Mouse (Mus musculus) thymus, postnatal 4 days (tissue): ENCODE measurements around the gene Rgs7bp.

Source experiments
- DNase-seq: peaks from one replicate; pipeline ENCODE4 v3.0.0; 2021

The Rgs7bp gene

DNA sequence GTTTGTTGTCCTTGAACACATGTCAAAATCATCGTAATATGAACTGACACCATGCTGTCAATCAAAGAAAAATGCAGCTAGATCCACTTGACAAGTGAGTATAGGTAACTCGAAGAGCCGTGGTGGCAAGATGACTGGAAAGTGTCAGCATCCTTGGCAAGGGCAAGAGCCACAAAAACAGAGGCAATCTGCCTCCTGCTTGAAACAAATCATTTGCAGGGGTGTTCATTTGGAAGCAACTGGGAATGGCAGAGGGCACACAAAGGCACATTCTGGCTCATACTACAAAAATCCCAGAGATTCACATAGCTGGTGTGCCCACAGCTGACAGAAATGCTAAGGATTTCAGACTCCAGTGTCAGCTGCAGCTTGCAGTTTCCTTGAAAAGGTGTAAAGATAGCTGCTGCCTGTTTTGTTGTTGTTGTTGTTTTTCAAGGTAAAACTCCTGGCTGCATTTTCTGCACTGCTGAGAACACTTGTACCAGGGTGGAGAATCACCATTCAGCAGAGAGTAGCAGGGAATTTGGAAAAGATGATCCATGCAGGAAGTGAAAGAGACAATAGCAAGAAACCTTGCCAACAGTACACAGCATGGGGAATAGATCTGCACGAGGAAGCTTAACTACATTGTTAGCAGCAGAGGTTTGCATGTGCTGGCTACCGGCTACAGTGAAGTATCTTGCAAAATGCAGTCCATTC is 52.4 kb downstream of the Rgs7bp start:
- no peak for DNase-seq

DNA sequence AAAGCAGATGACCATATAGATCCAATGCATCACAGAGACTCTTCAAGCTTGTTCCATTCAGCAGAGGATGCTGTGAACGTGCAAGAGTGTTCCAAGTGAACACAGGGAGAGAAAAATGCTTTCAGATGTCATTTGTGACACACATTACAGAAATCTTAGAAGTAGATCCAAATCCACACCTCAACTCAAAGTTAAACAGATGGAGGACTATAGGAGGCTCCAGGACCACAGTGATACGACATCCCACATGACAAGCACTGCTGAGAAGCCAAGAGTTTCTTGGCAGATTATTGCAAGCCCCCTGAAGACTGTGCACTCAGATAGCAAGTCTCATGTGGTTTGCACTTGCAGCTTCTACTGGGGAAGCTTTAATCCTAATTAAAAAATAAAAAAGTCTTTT is 53.0 kb downstream of the Rgs7bp start:
- no peak for DNase-seq

DNA sequence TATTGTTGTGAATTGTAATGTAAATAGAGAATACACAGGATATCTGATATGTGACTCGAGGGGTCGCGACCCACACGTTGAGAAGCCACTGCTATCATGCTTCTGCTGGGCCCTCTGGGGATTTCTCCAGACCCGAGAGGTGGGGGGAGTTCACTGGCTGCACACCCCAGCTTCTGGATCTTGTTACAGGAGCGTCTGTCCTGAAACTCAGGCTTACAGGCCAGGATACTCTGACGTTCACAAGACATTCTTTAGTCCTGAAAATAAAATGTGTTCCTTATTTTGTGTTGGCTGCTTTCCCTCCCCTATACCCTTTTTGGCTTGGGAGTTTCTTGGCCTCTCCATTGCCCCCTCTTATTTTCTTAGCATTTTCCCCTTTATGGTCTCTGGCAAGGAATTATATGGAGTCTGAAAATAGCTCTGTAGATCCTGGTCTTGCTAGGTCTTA is 65.9 kb downstream of the Rgs7bp start:
- no peak for DNase-seq

DNA sequence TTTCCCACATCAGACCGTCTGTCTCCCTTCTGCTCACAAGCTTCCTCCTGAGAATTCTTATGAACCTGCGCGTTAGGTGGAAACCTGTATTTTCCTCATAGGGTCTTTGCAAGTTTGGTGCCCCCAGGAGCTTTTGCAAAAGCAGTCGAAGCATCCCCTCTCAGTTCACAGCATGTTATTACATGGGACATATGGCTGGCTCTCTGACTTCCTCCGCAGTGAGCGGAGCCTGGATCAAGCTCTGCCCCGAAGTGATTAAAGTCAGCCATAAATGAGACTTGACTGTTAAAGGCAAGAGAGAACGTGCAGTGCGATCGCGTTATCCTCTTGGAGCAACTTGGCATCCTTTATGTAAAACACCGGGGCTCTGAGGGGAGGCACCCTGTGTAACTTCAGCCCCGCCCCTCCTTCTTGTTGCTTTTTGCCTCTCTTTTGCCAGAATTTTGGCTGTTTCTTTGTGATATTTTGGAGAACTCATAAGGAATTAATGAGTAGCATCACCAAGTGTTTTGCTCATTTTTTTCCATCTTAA is 66.7 kb downstream of the Rgs7bp start:
- no peak for DNase-seq

DNA sequence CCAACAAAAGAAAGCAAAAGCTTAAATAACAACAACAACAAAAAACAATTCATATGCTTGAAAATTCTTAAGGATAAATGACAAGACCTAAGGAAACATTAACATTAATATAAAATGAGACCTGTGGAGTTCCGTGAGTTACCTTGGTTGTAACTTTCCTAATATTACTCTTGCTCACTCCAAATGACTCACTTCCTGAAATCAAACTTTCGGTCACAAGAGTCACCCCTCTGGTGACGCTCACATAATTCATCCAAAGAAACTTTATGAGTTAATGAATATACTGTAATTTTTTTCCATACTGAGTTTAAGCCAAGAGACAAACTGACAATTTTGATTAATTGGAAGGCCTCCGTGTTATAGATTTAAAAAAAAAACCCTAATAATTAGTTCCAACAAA is 69.0 kb downstream of the Rgs7bp start:
- no peak for DNase-seq

DNA sequence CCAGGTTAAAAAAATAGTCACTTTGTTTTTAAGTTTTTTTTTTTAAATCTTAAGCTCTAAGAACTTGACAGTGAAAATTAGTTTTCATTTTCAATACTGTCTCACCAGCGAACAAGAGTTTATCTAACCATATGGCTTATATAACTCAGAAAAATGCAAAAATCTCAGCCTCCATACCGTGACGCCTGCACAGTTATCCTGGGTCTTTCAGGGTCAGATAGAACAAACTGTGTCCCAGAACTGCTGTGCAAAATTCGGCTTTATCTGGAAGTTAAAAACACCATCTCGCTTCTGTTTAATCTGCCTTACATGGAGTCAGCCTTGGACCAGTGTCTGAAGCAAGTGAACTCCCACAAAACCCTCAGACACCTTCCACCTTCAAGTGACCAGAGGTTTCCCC is 70.7 kb downstream of the Rgs7bp start:
- DNase-seq = no peak

DNA sequence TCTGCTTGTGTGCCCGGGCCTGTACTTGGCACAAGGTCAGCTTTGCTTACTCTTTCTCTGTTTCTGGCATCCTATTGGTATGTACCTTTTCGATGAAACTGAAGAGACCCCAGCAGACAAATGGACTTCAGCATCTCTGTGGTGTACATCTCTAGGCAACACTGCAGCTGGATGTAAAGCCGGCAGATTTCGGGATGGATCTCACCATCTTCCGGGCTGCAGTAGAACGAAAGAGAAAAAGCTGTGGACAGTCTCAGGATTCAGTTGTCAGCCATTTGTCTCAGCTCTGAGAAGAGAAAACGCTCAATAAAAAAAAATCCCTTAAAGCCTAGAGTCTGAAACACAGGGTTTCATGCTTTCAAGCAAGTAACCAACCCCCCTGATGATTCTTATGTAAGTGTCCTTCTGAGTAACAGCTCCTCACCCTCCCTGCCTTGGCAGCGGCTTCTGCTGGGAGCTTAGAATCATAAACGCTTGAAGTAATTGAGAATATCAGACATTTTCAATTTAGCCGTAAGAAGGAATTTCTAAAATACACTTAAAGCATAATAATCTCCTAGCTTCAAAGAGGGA is 71.9 kb downstream of the Rgs7bp start:
- no peak for DNase-seq

DNA sequence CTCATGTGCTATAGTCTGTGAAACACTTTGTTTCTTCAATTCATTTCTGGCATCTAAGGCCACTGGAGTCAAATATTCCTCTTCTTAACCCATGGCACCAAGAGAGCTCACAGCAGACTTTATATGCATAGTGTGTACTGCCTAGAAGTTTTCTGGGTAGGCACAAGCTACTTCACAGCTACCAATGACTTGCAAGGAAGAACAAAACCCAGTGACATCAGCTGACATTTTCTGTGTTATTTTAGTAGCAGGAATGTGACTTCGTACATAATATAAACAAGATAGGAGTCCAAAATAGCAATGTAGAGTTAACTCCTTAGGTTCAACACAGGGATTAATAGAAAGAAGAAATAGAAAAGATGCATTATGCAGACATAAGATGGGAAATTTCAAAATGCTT is 76.6 kb downstream of the Rgs7bp start:
- DNase-seq = no peak

DNA sequence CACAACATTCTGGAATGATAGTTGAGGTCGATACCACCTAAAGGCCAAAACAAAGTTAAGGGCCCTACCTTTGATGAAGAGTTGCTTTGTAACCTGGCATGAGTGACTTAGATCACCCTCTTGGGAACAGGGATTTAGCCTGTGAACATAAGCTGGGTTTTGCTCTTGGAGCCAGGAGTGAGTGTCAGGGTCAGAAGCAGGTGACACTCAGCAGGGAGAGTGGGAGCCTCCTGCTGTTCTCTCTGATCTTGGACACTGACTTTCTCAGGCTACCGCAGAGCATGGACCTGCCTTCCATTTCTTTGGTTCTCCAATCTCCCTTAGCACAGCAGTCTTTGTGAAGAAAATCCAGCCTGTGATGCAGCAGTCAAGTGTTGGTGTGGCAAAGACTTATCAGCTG is 87.2 kb downstream of the Rgs7bp start:
- no peak for DNase-seq

DNA sequence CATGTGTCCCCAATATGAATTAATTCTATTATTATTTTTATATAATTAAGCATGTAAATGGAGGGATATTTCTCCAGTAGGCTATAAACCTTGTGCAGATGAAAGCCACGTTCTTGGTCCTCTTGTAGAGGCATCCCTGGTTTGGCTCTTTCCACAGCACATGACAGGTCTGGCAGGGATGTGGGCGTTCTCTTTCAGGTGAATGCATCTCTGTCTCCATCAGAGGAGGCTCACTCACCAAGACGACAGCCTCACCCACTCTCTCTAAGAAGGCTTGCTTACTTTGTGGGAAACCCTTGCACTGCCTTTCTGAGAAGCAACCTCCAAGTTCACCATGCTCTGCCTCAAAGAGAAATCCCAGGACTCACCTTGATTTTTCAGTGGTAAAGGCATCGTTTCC is 91.0 kb downstream of the Rgs7bp start:
- DNase-seq = no peak

DNA sequence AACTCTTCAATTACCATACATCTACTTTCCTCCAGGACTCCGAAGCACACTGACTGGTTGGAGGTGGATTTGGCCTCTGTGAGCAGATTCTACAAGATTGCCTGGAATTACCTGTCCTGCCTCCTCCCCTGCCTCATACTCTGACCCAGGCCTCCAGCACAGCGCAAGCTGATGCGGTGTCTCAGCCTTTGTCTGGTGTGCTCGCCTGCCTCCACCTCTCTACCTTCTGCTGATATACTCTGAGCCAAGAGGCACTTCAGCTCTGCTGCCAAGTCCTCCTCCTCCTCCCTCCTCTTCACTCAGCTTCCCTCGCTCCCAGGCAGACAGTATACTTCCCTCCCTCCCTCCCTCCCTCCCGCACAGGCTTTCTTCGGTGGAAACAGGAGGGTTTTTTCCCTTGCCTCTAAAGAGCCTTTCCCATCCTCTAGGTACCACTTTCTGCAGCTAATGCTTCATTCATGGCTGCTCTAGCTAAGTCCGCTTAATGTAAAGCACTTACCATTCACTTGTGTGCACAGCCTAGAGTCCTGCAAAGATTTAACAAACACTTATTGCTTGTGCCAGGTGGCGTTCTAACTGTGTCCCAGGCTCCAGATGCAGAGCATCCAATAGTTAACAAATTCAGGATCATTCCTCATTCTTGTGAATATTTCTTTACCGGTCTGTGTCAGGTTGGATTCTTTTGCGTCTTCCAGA is 91.9 kb downstream of the Rgs7bp start:
- no peak for DNase-seq

DNA sequence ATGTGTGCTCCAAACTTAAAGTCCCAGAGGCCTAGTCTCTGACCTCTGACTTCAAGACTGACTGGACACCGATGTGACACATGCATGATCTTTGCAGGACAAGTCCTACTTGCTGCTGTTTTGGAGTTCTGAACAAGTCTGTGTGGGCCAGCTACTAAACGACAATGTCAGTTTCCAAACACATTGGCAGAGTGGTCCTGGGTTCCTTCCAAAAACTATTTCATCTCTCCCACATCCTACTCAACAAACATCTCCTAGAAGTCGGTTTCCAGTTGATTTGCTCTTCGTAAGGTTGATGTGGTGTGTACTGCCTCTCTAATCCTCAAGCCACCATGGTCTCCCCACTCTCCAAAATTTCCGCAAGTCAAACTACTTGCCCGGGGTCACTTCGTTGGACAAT is 92.6 kb downstream of the Rgs7bp start:
- no peak for DNase-seq

DNA sequence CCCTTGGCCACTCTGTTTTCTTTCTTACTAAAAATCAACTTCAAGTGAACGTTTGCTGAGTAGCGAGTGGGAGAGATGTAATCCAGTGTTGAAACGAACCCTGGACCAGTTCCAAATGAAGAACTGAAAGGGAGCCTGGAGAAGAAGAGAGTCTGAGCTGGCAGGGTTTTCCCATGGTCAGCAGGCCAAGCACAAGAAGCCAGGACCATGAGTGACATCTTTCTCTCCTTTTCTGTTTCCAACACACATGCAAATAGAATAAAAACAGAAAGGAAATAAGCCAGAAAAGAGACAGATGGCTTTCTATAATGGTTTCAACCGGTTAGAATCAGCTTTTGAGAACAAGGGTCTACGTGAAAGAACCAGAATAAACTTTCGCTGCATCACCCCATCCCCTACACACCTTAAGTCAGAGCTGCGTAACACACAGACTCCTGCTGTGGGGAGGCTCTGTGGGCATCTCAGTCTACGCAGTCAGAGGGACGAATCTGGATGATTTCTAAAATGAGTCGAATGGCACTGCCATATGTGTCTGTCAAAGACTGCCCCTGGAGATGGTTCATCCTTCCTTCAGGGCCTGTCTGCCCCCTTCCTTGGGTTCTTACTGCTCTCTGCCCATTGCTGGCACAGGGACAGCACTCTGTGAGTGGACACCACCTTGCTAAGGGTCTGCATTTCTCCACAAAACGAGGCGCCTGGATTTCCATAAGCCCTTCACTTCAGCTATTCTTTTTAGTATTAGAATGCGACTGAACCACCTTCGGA is 93.6 kb downstream of the Rgs7bp start:
- DNase-seq = no peak

DNA sequence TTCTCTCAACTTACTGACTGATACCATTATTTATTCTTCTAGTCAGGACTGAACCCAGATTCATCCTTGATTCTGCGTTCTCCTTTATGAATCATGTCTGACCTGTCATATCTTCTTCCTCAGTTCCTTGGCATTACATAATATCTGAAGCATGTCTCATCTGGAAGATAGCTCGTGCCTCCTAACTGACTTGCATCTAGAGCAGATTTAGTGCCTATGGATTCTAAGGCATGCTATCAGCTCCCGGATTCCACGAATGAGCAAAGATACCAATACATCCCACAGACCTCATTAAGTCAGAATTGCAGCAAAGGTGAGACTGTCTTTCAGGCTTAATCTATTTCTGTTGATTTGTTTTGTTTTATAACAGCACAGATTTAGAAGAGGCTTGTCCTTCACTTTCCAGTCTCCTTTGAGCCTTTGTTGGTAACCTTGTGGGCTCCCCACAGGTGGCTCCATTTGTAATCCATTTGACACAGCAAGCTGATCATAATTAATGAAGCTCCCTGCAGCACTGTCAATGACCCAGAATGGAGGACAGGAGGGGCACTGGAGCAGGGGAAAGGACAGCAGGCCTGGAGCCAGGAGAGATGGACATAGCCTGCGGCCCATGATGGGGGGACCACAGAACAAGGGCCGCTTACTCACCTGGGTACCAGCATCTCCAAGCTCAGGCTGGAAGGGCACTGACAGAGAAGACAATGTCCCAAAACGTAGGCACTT is 94.4 kb downstream of the Rgs7bp start:
- DNase-seq = no peak

DNA sequence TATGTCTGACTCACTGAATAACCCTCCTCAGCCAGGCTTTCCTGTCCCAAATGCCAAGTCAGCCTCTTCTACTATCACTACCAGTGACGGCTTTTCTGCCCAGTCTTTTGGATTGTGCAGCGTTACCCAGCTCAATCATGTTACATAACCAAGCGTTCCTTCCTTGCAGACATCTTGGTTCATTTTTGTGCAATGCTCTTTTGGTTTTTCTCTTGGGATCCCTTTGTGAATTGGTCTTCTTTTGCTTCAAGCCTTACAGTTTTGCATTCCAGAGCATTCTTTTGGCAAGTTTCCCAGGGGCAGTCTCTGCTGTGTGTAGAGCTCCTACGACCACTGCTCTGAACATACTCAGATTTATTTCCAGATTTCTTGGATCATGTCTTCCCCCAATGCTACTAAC is 95.0 kb downstream of the Rgs7bp start:
- no peak for DNase-seq

DNA sequence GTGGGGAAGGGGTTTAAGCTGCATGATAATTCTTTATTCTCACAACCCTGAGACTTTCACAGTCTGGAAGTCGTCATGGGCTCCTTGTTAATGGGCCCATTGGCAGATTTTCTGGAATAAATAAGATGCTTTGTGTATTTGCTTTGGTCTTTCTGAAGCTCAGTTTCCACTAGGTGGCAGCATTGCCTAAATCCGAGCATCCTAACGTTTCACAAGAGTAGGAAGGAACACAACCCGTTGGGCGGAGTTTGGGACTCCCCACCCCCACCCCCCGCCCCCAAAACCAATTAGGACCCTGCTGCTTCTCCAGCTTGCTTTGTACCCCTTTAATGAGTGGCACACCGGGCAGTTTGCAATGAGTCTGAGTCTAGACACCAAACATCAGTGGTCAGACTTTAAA is 106.8 kb downstream of the Rgs7bp start:
- peak; percentile 83 for DNase-seq

DNA sequence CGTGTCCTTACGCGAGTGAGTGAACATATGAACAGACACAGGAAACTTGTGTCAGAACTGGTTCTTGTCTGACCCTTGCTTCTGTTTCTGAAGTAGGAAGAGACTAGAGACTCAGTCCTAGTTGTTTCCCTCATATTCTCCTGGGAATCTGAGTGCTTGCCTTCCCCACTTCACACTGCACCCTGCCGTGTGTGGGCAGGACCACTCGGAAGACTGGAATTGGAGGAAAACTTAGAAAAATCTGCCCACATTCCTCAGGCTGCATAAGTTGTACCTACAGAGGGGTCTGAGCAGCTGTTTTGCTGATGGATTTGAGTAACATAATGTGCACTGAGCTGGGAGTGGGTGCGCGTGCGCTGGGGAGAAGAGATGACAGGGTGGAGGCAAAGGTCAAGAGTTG is 114.2 kb downstream of the Rgs7bp start:
- no peak for DNase-seq

DNA sequence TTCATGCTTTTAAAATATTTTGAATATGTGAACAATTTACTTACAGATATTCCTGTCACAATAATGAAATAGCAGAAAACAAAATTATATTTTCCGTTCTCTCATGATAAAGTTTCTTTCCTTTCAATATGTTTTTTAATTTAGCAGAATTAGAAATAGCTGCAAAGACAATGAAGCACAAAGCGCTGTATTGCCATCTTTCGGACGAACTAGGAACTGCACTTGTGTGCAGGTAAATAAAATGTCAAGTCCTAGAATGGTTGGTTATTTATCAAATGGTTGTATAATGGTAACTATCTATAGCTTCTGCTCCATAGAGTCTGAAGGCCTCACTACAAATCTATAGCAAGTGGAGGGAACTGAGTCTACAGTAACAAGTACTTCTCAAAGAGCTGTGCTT is 114.9 kb downstream of the Rgs7bp start:
- peak; percentile 82 for DNase-seq

DNA sequence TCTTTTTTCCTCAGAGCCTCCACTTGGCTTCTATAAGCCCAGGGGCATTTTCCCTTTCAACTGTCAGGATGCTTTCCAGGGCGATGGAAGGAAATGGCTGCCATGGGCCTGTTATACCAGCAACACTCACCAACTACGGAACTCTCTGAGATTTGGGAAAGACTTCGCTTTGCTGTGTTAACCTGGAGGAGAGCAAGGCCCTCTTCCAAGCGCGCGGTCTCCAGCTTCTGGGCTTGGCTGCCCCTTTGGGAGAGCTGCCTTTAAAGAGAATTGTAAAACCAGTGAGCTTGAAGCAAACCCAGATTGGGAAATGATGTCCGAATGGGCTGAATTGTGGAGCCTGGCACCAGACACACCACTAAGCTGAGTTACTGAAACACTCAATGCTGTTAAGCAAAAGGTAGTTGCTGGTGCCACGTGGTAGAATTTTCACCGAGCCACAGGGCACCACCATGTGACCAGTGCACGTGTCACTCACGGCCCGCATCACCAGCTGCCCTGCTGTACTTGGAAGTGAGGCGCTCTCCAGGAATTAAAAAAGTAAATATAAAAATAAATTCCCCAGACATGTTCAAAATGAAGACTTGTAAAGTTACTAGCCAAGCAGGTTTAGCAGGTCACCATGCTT is 115.7 kb downstream of the Rgs7bp start:
- no peak for DNase-seq

DNA sequence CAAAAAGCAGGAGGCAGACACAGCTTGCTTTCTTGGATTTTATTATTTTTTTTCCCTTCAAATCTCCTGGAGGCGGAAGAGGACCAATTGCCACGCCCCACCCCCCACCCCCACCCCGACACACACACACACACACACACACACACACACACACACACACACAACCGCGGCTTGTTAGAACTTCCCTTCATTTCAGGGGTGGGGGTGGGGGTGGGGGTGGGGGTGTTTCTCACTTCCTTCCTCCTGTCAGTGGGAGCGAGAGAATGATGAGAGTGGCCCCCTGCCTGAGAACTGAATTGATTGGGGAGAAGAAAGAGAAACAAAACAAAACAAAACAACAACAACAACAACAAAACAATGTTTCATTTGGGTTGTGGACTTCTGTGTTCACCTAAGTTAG is 117.0 kb downstream of the Rgs7bp start:
- peak; percentile 46 for DNase-seq

DNA sequence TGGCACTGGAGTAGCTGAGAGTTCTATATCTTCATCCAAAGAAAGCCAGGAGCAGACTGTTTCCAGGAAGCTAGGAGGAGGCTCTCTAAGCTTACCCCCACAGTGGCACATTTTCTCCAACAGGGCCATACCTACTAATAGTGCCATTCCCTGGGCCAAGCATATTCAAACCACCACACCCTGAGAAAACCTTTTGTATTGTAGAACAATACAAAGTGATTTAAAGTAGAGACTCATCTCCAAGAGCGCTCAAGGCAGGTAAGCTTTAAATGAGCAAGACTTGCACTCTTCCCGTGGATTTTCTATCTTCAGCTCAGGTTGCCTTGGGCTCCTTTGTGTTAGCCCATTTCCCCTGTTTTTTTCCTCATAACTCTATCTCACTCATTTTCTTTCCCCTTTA is 118.1 kb downstream of the Rgs7bp start:
- no peak for DNase-seq
